Mouse (Mus musculus) forebrain, embryonic 12.5 days (tissue): ENCODE measurements at regions not wholly inside any gene's neighbourhood (a gene's known extent, or its start where the extent isn't known, plus 50 kb on each side); places are given as distances from the start of the nearest gene placed in this dataset.

Experiments
- ATAC-seq: fragments of 200-750 bp; cut with Nextera tagmentation; 2 replicates; pipeline ENCODE4 v1.8.0; 2017; ENCODE audit warnings: moderate TSS enrichment; ENCODE audit not compliant: low FRiP score
- H3K27ac ChIP-seq: fragments of 300-500 bp; sonication (generic); 2 replicates; pipeline ENCODE4 v1.5.1; 2016; ENCODE audit warnings: mild to moderate bottlenecking
- H3K27me3 ChIP-seq: fragments of 300-500 bp; sonication (generic); 2 replicates; pipeline ENCODE4 v1.6.1; 2016; ENCODE audit warnings: mild to moderate bottlenecking
- H3K36me3 ChIP-seq: fragments of 300-500 bp; sonication (generic); replicated peaks from 2 replicates; pipeline ENCODE4 v1.6.1; 2016; ENCODE audit warnings: mild to moderate bottlenecking
- H3K4me1 ChIP-seq: fragments of 300-500 bp; sonication (generic); 2 replicates; pipeline ENCODE4 v1.6.1; 2016
- H3K4me2 ChIP-seq: fragments of 300-500 bp; sonication (generic); 2 replicates; pipeline ENCODE4 v1.6.1; 2016; ENCODE audit warnings: mild to moderate bottlenecking, moderate library complexity
- H3K4me3 ChIP-seq: fragments of 300-500 bp; sonication (generic); replicated peaks from 2 replicates; pipeline ENCODE4 v1.5.1; 2016; ENCODE audit warnings: mild to moderate bottlenecking
- H3K9ac ChIP-seq: fragments of 300-500 bp; sonication (generic); 2 replicates; pipeline ENCODE4 v1.6.1; 2016; ENCODE audit warnings: mild to moderate bottlenecking
- H3K9me3 ChIP-seq: fragments of 300-500 bp; sonication (generic); 2 replicates; pipeline ENCODE4 v1.6.1; 2016
- WGBS: fragments of 180-500 bp; shearing (Covaris S2); methylation state at CpG from one replicate; pipeline ENCODE4 v1.1.7; 2016; 5-methylcytosine and 5-hydroxymethylcytosine counted together

GRCm38 (mm10) chr4:93225105-93225504 is 110.2 kb downstream of the Tusc1 start:
- no peaks in the 10 kb centered on the region for H3K4me1 ChIP-seq
- no peak for ATAC-seq
- H3K9ac ChIP-seq = no peak overlapping the region
- H3K4me3 ChIP-seq = no peak overlapping the region
- H3K27ac ChIP-seq = no peak overlapping the region
- no peaks in the 10 kb centered on the region for H3K36me3 ChIP-seq
- H3K9me3 ChIP-seq = no peaks in the 10 kb centered on the region
- WGBS = 85% methylated on average over 2 of the region's 2 CpGs
- no peak overlapping the region for H3K4me2 ChIP-seq
- H3K27me3 ChIP-seq = no peaks in the 10 kb centered on the region

- Histone ChIP-seq H3K9ac (no peak overlapping the region), H3K4me1 (no peaks in the 10 kb centered on the region), H3K36me3 (no peaks in the 10 kb centered on the region), H3K27me3 (no peaks in the 10 kb centered on the region), H3K9me3 (no peaks in the 10 kb centered on the region), H3K27ac (no peak overlapping the region), H3K4me2 (no peak overlapping the region), H3K4me3 (no peak overlapping the region)
- no peak for ATAC-seq
- 47% methylated on average over 4 of the region's 4 CpGs for WGBS
These were observed 114.6 kb downstream of the Tusc1 start for GRCm38 (mm10) chr4:93220747-93221146.

GRCm38 (mm10) chr4:93208399-93208798 is 126.9 kb downstream of the Tusc1 start:
- no peak overlapping the region for H3K4me2 ChIP-seq
- no peaks in the 10 kb centered on the region for H3K27me3 ChIP-seq
- H3K9me3 ChIP-seq = no peaks in the 10 kb centered on the region
- H3K36me3 ChIP-seq = no peaks in the 10 kb centered on the region
- 95% methylated on average over 2 of the region's 2 CpGs for WGBS
- ATAC-seq = no peak
- no peak overlapping the region for H3K27ac ChIP-seq
- H3K9ac ChIP-seq = no peak overlapping the region
- no peak overlapping the region for H3K4me3 ChIP-seq
- H3K4me1 ChIP-seq = no peaks in the 10 kb centered on the region

GRCm38 (mm10) chr4:93199811-93200210 is 135.5 kb downstream of the Tusc1 start:
- 91% methylated on average over 2 of the region's 2 CpGs for WGBS
- Histone ChIP-seq H3K36me3 (no peaks in the 10 kb centered on the region), H3K27me3 (no peaks in the 10 kb centered on the region), H3K9me3 (no peaks in the 10 kb centered on the region), H3K27ac (no peak overlapping the region), H3K4me2 (no peak overlapping the region), H3K9ac (no peak overlapping the region), H3K4me3 (no peak overlapping the region), H3K4me1 (no peaks in the 10 kb centered on the region)
- no peak for ATAC-seq

GRCm38 (mm10) chr4:93184332-93184731 is 151.0 kb downstream of the Tusc1 start:
- Histone ChIP-seq H3K4me2 (no peak overlapping the region), H3K27me3 (no peaks in the 10 kb centered on the region), H3K9ac (no peak overlapping the region), H3K9me3 (no peaks in the 10 kb centered on the region), H3K36me3 (no peaks in the 10 kb centered on the region), H3K27ac (no peak overlapping the region), H3K4me3 (no peak overlapping the region), H3K4me1 (peaks cover 3% of the 10 kb centered on the region; the same call in 1 of the 2 replicates)
- 0 out of 2 replicates have a peak, but pooled peaks have one; percentile 17 for ATAC-seq
- 34% methylated on average over 3 of the region's 3 CpGs for WGBS
